Mouse (Mus musculus): ENCODE measurements around the gene Cdkl2. TPM values are rescaled to one million over a fixed set of nuclear protein-coding genes. Genes with fewer than 3 reads are reported as not detected.

Cdkl2 gene
- polyA plus RNA-seq, 1 experiment = 5.8 TPM

GRCm38 (mm10) chr5:92078751-92079150 lies 35.1 kb upstream of the Cdkl2 start:
- TF ChIP-seq POLR2A (IDR thresholded peaks at IDR 0.05; ENCODE audit: borderline replicate concordance, low read depth, low read length) = no peak
- TF ChIP-seq CTCF (IDR thresholded peaks at IDR 0.05; ENCODE audit: low read depth, low read length) = no peak
- Histone ChIP-seq H3K27ac (ENCODE audit: insufficient read depth, low read depth, low read length) (no peak overlapping the region), H3K4me1 (ENCODE audit: control insufficient read depth, insufficient read depth, low read length) (peaks cover 27% of the 10 kb centered on the region), H3K4me3 (ENCODE audit: insufficient read depth, low read length) (no peak overlapping the region)

GRCm38 (mm10) chr5:92076273-92076672 lies 32.6 kb upstream of the Cdkl2 start:
- Histone ChIP-seq H3K4me3 (ENCODE audit: insufficient read depth, low read length) (no peak overlapping the region), H3K4me1 (ENCODE audit: control insufficient read depth, insufficient read depth, low read length) (peaks cover 19% of the 10 kb centered on the region), H3K27ac (ENCODE audit: insufficient read depth, low read depth, low read length) (no peak overlapping the region)
- peak; percentile 49; the same call in 1 of the 2 replicates for TF ChIP-seq CTCF (IDR thresholded peaks at IDR 0.05; ENCODE audit: low read depth, low read length)
- no peak for TF ChIP-seq POLR2A (IDR thresholded peaks at IDR 0.05; ENCODE audit: borderline replicate concordance, low read depth, low read length)

GRCm38 (mm10) chr5:92074061-92074460 lies 30.4 kb upstream of the Cdkl2 start:
- TF ChIP-seq CTCF (IDR thresholded peaks at IDR 0.05; ENCODE audit: low read depth, low read length) (no peak), POLR2A (IDR thresholded peaks at IDR 0.05; ENCODE audit: borderline replicate concordance, low read depth, low read length) (no peak)
- Histone ChIP-seq H3K4me1 (ENCODE audit: control insufficient read depth, insufficient read depth, low read length) (peaks cover 8% of the 10 kb centered on the region), H3K27ac (ENCODE audit: insufficient read depth, low read depth, low read length) (no peak overlapping the region), H3K4me3 (ENCODE audit: insufficient read depth, low read length) (no peak overlapping the region)

GRCm38 (mm10) chr5:92063192-92063591 lies 19.5 kb upstream of the Cdkl2 start:
- Histone ChIP-seq H3K4me1 (ENCODE audit: control insufficient read depth, insufficient read depth, low read length) (no peaks in the 10 kb centered on the region), H3K4me3 (ENCODE audit: insufficient read depth, low read length) (no peak overlapping the region), H3K27ac (ENCODE audit: insufficient read depth, low read depth, low read length) (no peak overlapping the region)
- TF ChIP-seq POLR2A (IDR thresholded peaks at IDR 0.05; ENCODE audit: borderline replicate concordance, low read depth, low read length) (no peak), CTCF (IDR thresholded peaks at IDR 0.05; ENCODE audit: low read depth, low read length) (no peak)

- TF ChIP-seq CTCF (IDR thresholded peaks at IDR 0.05; ENCODE audit: low read depth, low read length) (no peak), POLR2A (IDR thresholded peaks at IDR 0.05; ENCODE audit: borderline replicate concordance, low read depth, low read length) (no peak)
- no peaks in the 10 kb centered on the region for H3K4me1 ChIP-seq (ENCODE audit: control insufficient read depth, insufficient read depth, low read length)
- H3K27ac ChIP-seq (ENCODE audit: insufficient read depth, low read depth, low read length) = no peak overlapping the region
- no peak overlapping the region for H3K4me3 ChIP-seq (ENCODE audit: insufficient read depth, low read length)
These were observed 9.2 kb upstream of the Cdkl2 start for GRCm38 (mm10) chr5:92052866-92053265.

GRCm38 (mm10) chr5:92050419-92050818 lies 6.7 kb upstream of the Cdkl2 start:
- no peak for TF ChIP-seq CTCF (IDR thresholded peaks at IDR 0.05; ENCODE audit: low read depth, low read length)
- no peak overlapping the region for H3K27ac ChIP-seq (ENCODE audit: insufficient read depth, low read depth, low read length)
- no peaks in the 10 kb centered on the region for H3K4me1 ChIP-seq (ENCODE audit: control insufficient read depth, insufficient read depth, low read length)
- H3K4me3 ChIP-seq (ENCODE audit: insufficient read depth, low read length) = no peak overlapping the region

GRCm38 (mm10) chr5:92042377-92043348 lies 1.0 kb downstream of the Cdkl2 start:
- no peak for TF ChIP-seq CTCF (IDR thresholded peaks at IDR 0.05; ENCODE audit: low read depth, low read length)
- TF ChIP-seq POLR2A (IDR thresholded peaks at IDR 0.05; ENCODE audit: borderline replicate concordance, low read depth, low read length) = 0 out of 2 replicates have a peak, but pooled peaks have one; percentile 42
- H3K4me3 ChIP-seq (ENCODE audit: insufficient read depth, low read length) = peak overlapping the region; percentile 100
- H3K4me1 ChIP-seq (ENCODE audit: control insufficient read depth, insufficient read depth, low read length) = peaks cover 7% of the 10 kb centered on the region
- H3K27ac ChIP-seq (ENCODE audit: insufficient read depth, low read depth, low read length) = peak overlapping the region; percentile 79

GRCm38 (mm10) chr5:92019960-92020359 lies 23.7 kb downstream of the Cdkl2 start:
- H3K4me1 ChIP-seq (ENCODE audit: control insufficient read depth, insufficient read depth, low read length) = peaks cover 7% of the 10 kb centered on the region
- TF ChIP-seq CTCF (IDR thresholded peaks at IDR 0.05; ENCODE audit: low read depth, low read length) = no peak
- TF ChIP-seq POLR2A (IDR thresholded peaks at IDR 0.05; ENCODE audit: borderline replicate concordance, low read depth, low read length) = no peak
- H3K27ac ChIP-seq (ENCODE audit: insufficient read depth, low read depth, low read length) = no peak overlapping the region
- H3K4me3 ChIP-seq (ENCODE audit: insufficient read depth, low read length) = no peak overlapping the region

- Histone ChIP-seq H3K27ac (ENCODE audit: insufficient read depth, low read depth, low read length) (no peak overlapping the region), H3K4me3 (ENCODE audit: insufficient read depth, low read length) (no peak overlapping the region), H3K4me1 (ENCODE audit: control insufficient read depth, insufficient read depth, low read length) (no peaks in the 10 kb centered on the region)
- TF ChIP-seq POLR2A (IDR thresholded peaks at IDR 0.05; ENCODE audit: borderline replicate concordance, low read depth, low read length) (no peak), CTCF (IDR thresholded peaks at IDR 0.05; ENCODE audit: low read depth, low read length) (no peak)
These were observed 31.9 kb downstream of the Cdkl2 start for GRCm38 (mm10) chr5:92011756-92012155.

GRCm38 (mm10) chr5:92009827-92010226 lies 33.9 kb downstream of the Cdkl2 start:
- TF ChIP-seq CTCF (IDR thresholded peaks at IDR 0.05; ENCODE audit: low read depth, low read length) (no peak), POLR2A (IDR thresholded peaks at IDR 0.05; ENCODE audit: borderline replicate concordance, low read depth, low read length) (no peak)
- H3K4me3 ChIP-seq (ENCODE audit: insufficient read depth, low read length) = no peak overlapping the region

More at GRCm38 (mm10) chr5:92009827-92010226, 33.9 kb downstream of the Cdkl2 start:
- Histone ChIP-seq H3K27ac (ENCODE audit: insufficient read depth, low read depth, low read length) (no peak overlapping the region), H3K4me1 (ENCODE audit: control insufficient read depth, insufficient read depth, low read length) (no peaks in the 10 kb centered on the region)
